Mouse (Mus musculus): Measurements from ENCODE around the gene Bdp1. TPM values are rescaled to one million over a fixed set of nuclear protein-coding genes. Genes with fewer than 3 reads are reported as not detected.

Gene Bdp1
- 21.0 and 23.2 TPM in 2 replicates for polyA plus RNA-seq (2015; fragmentation: Nextera tagmentation; extraction: Ambion mirVana)

DNA sequence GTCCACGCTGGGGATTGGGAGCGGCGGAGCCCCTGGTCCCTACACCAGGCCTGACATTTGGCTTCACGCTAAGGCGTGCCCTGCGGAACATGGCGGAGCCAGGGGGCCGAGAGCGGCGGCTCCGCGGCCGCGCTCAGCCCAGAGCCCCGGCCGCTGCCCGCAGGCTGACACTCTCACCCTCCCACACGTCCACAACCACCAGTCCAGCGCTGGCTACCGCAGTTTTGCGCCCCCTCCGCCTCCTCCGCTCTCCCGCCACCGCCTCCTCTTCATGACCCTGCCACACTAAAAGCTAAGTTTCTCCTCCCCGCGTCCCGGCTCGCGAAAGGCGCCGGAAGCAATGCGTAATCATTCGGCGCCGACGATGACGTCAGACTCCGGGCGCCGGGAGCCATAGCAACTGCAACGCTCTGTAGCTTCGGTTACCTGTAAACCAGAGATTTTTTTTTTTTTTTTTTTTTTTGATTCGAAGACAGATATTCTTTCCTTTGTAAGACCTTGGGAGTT, at the start of gene Bdp1:
Bdp1 (minus strand) TSS at position 323 of the 507 bp plus-strand sequence.

DNA sequence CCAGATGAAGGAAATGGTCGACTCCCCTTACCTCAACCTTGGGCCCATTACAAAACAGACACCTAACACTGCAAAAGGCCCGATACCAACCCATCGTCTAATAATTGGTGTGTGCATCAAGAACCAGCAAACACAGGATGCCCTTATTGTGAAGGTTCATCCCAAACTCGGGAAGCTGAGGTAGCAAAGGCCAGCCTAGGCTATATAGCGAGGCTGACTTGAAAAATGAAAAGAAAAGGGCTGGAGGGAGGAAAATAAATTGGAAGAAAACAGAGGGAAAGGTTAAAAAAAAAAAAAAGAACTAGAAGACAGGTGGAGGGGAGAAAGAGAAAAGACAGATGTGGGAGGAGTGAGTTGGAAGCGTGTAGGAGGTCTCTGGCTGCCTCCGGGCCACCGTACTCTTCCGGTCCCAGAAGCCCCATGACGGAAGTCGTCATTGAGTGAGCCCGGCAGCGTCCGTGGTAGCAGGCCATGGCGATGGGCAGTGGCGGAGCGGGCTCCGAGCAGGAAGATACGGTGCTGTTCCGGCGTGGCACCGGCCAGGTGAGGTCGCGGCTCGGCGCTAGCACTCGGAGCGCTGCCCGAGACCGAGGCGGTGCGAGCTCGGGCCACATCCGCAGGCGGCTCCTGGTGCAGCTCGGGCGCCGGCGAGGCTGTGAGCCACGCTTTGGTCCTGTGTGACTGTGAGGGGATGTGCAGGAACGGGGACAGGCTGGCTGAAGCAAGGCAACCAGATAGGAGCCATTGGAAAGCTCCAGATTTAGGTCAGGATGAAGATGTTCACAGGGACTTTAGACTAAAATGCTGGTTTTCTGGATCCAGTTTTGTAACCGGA, 20.8 kb upstream of the Bdp1 start, which contains the start of gene Smn1:
Smn1 (plus strand) TSS at position 430 of the 835 bp plus-strand sequence.

DNA sequence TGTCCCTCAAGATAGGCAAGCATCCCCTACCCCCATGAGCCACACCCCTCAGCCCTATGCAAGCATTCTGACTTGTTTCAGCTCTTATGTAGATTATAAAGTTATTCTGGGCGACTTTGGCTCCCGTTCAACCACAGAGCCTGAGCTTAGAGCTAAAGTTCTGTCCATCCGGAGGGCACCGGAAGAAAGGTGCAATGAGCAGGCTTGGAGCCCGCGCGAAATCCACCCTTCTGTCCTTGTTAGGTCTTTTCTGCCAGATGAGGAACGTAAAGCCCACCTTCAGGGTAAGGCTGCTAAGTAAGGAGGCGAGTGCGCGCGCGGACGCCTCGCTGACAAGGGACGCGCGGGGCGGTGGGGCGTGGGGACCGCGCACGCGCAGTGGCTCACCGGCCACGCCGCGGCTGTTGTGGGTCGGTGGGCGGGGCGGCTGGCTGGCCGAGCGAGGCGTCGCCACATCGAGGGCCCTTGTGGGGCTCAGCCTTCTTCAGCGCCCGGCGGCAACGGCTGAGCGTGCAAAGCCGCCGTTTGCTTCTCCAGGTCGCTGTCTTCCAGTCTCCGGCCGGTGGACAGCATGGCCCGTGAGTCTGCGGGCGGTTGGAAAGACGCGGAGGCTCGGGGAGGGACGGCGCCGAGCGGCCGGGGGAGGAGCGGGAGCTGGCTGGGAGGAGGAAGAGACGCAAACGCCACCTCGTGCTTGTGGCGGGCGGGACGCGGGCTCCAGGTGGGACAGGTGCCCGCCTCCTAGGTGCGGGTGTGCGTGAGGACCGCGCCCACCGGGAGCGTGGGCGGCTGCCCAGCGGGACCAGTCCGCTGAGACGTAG, 4.0 kb upstream of the Bdp1 start, which contains the start of gene Serf1:
Serf1 (plus strand) TSS at position 361 of the 821 bp plus-strand sequence.

DNA sequence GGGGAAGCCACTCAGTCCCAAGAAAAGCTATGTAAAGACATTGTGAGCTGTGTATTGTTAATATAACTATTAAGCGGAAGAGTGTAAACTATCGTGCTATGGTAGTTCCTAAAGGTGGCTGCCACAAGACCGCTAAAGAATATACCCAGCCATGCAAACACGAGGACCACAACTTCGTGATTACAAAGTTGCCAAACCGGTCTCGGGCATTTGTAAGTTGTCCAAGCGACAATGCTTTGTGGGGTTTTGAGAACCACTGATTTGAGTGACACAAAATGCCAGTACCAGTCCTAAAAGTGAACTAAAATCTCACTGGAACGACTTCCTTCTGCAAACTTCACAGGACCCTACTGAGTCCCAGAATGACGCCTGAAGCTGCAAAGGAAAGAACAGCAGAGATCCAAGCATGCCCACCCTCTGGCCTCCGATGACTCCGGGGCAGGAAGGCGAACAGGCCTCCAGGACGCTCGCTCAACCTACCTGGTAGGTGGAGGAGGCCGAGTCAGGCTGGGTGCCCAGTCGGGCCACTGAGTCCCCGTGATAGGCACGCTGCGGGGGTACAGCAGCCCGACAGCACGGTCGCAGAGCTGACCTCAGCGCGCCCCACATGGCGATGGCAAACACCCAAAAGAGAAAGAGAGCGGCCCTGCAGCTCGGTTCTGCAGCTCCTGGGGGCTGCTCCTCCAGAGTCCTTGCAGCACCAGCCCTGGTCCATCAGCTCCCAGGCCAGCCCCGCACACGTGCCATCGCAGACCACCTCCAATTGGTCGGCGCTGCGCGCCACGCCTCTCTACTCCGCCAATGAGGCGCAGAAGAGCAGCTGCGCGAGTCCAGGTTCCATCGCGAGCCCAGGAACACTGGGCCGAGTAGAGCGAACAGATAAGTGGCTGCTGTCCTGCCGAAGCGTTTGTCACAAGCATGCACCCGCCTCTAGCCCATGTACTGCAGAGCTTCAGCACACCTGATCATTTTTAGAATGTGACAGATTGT, 88.7 kb downstream of the Bdp1 start, which contains the start of gene Mccc2:
Mccc2 (minus strand) TSS at position 734 of the 990 bp plus-strand sequence.

Other genes with a start within 250 kb of the Bdp1 start
- gene Cartpt, start 203.0 kb downstream of the Bdp1 start, polyA plus RNA-seq (2015; fragmentation: Nextera tagmentation; extraction: Ambion mirVana): not detected in 2 replicates
- gene Mccc2, start 88.4 kb downstream of the Bdp1 start, polyA plus RNA-seq (2015; fragmentation: Nextera tagmentation; extraction: Ambion mirVana): 7.6 and 8.2 TPM in 2 replicates
- 31.5 and 39.7 TPM in 2 replicates for gene Serf1, start 3.9 kb upstream of the Bdp1 start, polyA plus RNA-seq (2015; fragmentation: Nextera tagmentation; extraction: Ambion mirVana)
- gene Smn1, start 20.8 kb upstream of the Bdp1 start, polyA plus RNA-seq (2015; fragmentation: Nextera tagmentation; extraction: Ambion mirVana): 30.5 and 31.6 TPM in 2 replicates
- gene Naip2, start 98.0 kb upstream of the Bdp1 start, polyA plus RNA-seq (2015; fragmentation: Nextera tagmentation; extraction: Ambion mirVana): 2.8 and 3.6 TPM in 2 replicates
- 1.7 and 1.9 TPM in 2 replicates for gene Naip5, start 142.3 kb upstream of the Bdp1 start, polyA plus RNA-seq (2015; fragmentation: Nextera tagmentation; extraction: Ambion mirVana)
- gene Naip6, start 213.6 kb upstream of the Bdp1 start, polyA plus RNA-seq (2015; fragmentation: Nextera tagmentation; extraction: Ambion mirVana): 0.95 and 1.4 TPM in 2 replicates

Data from spleen, postnatal 0 days (tissue).